25 mouse cellular contexts compared by ENCODE assay signal in the genomic region with DNA sequence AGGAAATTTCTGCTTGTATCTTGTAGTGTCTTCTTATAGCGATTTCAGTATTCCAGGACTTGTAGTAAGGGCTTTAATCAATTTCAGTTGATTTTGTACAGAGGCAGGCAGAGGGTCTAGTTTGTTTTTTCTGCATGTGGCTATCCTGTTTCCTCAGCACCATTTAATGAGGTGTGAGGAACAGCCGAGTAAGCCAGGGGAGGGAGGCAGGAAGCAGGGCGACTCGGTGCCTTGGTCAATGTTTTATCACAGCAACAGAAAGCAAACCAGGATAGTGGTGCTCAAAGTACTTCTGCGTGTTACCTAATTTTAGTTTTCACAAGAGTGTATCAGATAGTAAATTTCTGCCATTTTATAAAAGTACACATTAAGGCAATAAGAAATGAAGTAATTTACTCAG.
"Had no signal": no experiment of that assay in that cellular context is flagged by ENCODE, and none has a peak within 500 bp of the region (broad histone marks: within the 10 kb centered on the region; RNA-seq: fewer than 3 reads in every experiment).

No protein-coding gene starts in this region.

- H3K4me2 ChIP-seq: heart, embryonic 12.5 days; hindbrain, embryonic 12.5 days; hindbrain, embryonic 14.5 days; intestine, embryonic 15.5 days; limb, embryonic 12.5 days; limb, embryonic 15.5 days; liver, embryonic 12.5 days had no signal

- H3K9ac ChIP-seq: heart, embryonic 12.5 days; hindbrain, embryonic 12.5 days; hindbrain, embryonic 14.5 days; intestine, embryonic 15.5 days; limb, embryonic 12.5 days; limb, embryonic 15.5 days; liver, embryonic 12.5 days; liver, embryonic 14.5 days had no signal

- H3K4me1 ChIP-seq: intestine, embryonic 15.5 days; limb, embryonic 15.5 days had no signal

- H3K36me3 ChIP-seq: heart, embryonic 10.5 days; heart, embryonic 12.5 days; intestine, embryonic 15.5 days; limb, embryonic 15.5 days had no signal

- H3K27ac ChIP-seq: heart, embryonic 10.5 days; hindbrain, embryonic 10.5 days; hindbrain, embryonic 12.5 days; hindbrain, embryonic 14.5 days; intestine, embryonic 15.5 days; layer of hippocampus, adult 2 months; left cerebral cortex, adult 2 months; limb, embryonic 12.5 days; limb, embryonic 15.5 days; liver, embryonic 12.5 days; liver, embryonic 14.5 days had no signal

- H3K27me3 ChIP-seq: heart, embryonic 12.5 days; hindbrain, embryonic 12.5 days; intestine, embryonic 15.5 days; limb, embryonic 12.5 days; limb, embryonic 15.5 days; liver, embryonic 12.5 days had no signal

- DNase-seq: gastrocnemius, postnatal 10 days; gastrocnemius, postnatal 25 days; heart, adult 18-20 months; heart, postnatal 10 days; heart, postnatal 4 days; kidney, adult 18-20 months; kidney, adult 8-10 months; kidney, postnatal 10 days; kidney, postnatal 25 days; kidney, postnatal 4 days had no signal

- ATAC-seq: hindbrain, embryonic 16.5 days; inflammation-experienced regulatory T-cells, adult 6 months; intestine, embryonic 15.5 days; intestine, postnatal 0 days; liver, embryonic 12.5 days had no signal

- H3K9me3 ChIP-seq: heart, embryonic 10.5 days; heart, embryonic 12.5 days; hindbrain, embryonic 10.5 days; hindbrain, embryonic 12.5 days; intestine, embryonic 15.5 days; limb, embryonic 12.5 days; limb, embryonic 15.5 days; liver, embryonic 12.5 days had no signal

- H3K4me3 ChIP-seq: heart, embryonic 10.5 days; heart, embryonic 12.5 days; hindbrain, embryonic 10.5 days; hindbrain, embryonic 12.5 days; intestine, embryonic 15.5 days; layer of hippocampus, adult 2 months; left cerebral cortex, adult 2 months; limb, embryonic 12.5 days; limb, embryonic 15.5 days; liver, embryonic 12.5 days had no signal
